Mouse (Mus musculus): ENCODE data around the gene Gm3500.
"Not testable (repeated sequence)": the region's sequence is repeated elsewhere in the genome, so short reads cannot be mapped to it uniquely, and the experiment has no call there.

Gm3500 gene

GRCm38 (mm10) chr14:5388949-5389348, at the start of gene Gm3500:
Gene Gm3500, minus strand, starts transcription at chr14:5389049.
- DNase-seq: not testable (repeated sequence)

- DNase-seq: not testable (repeated sequence)
Measured at GRCm38 (mm10) chr14:5334828-5335227, 54.0 kb downstream of the Gm3500 start, which contains the start of gene Gm3542. Gene Gm3542, minus strand, starts transcription at chr14:5334928.
